Mouse (Mus musculus) left cerebral cortex, adult 8-10 months (tissue): Measurements from ENCODE around the gene Pdx1. TPM values are rescaled to one million over a fixed set of nuclear protein-coding genes. Genes with fewer than 3 reads are reported as not detected.

Experiments used
- DNase-seq, 2 experiments: peaks; one replicate each; pipeline ENCODE4 v3.0.0; 2022; ENCODE audit warnings: low spot score in 2 of 2
- total RNA-seq, 4 experiments: library from RNA; stranded (reverse); gene quantifications; 2 replicates each; pipeline ENCODE4 v1.2.4; 2022

Pdx1 gene
- not detected for total RNA-seq

GRCm38 (mm10) chr5:147269926-147270672, at the start of gene Pdx1:
Gene Pdx1 (plus strand): TSS chr5:147269959.
- no peak for DNase-seq

- DNase-seq: peak; percentile 22 to 72
These were observed 42.2 kb upstream of the Pdx1 start for GRCm38 (mm10) chr5:147227354-147228112.

GRCm38 (mm10) chr5:147235406-147236309, 34.1 kb upstream of the Pdx1 start:
- no peak for DNase-seq

- no peak for DNase-seq
These were observed 25.9 kb upstream of the Pdx1 start for GRCm38 (mm10) chr5:147243908-147244307.

- no peak for DNase-seq
These were observed 9.6 kb upstream of the Pdx1 start for GRCm38 (mm10) chr5:147260189-147260588.

GRCm38 (mm10) chr5:147260778-147261177, 9.0 kb upstream of the Pdx1 start:
- DNase-seq: no peak

- DNase-seq: no peak
These were observed 7.7 kb upstream of the Pdx1 start for GRCm38 (mm10) chr5:147261899-147262541.

GRCm38 (mm10) chr5:147263945-147264344, 5.8 kb upstream of the Pdx1 start:
- no peak for DNase-seq

- no peak for DNase-seq
These were observed 2.3 kb upstream of the Pdx1 start for GRCm38 (mm10) chr5:147267434-147267833.

- DNase-seq: no peak
These were observed 1.0 kb upstream of the Pdx1 start for GRCm38 (mm10) chr5:147268728-147269127.

- no peak for DNase-seq
These were observed 388 bp upstream of the Pdx1 start for GRCm38 (mm10) chr5:147269371-147269770.

- no peak for DNase-seq
These were observed 1.2 kb downstream of the Pdx1 start for GRCm38 (mm10) chr5:147270673-147271655.

- DNase-seq: no peak
These were observed 2.5 kb downstream of the Pdx1 start for GRCm38 (mm10) chr5:147272046-147272807.

- no peak for DNase-seq
These were observed 3.1 kb downstream of the Pdx1 start for GRCm38 (mm10) chr5:147272808-147273345.

- no peak for DNase-seq
These were observed 4.7 kb downstream of the Pdx1 start for GRCm38 (mm10) chr5:147274174-147275141.

GRCm38 (mm10) chr5:147275761-147276160, 6.0 kb downstream of the Pdx1 start:
- DNase-seq: no peak

GRCm38 (mm10) chr5:147276701-147277546, 7.2 kb downstream of the Pdx1 start:
- no peak for DNase-seq
